Mouse (Mus musculus) retina, adult 2 months (tissue): ENCODE measurements around the gene Kcnj15.

Experiments used
- DNase-seq: peaks from one replicate; pipeline ENCODE4 v3.0.0-alpha.2; 2012; ENCODE audit warnings: low read depth, low spot score

Gene Kcnj15

DNA sequence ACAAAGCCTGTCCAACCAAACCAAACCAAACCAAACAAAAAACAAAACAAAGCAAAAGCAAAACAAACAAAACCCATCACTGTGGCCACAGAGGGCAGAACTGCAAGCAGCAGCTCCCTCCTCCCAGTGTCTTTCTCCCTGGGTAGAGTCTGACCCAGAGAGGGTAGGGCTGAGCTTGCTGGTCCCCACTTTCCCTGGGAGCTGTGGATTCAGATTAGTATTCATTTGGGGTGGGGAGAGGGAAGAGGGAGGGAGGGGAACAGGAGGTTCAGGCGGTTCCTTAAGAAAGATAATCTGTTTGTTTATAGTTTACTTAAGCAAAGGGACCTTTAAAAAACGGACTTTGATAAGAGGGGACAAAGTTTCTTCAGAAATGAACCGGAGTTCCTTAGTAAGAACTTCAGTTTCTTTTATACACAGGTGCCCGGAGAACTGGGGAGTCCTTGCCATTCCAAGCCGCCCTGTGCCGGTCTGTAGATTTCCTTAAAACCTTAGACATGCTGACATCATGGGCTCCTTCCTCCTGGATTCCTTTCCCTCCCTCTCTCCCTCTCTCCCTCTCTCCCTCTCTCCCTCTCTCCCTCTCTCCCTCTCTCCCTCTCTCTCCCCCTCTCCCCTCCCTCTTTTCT is at the start of gene Kcnj15:
Gene Kcnj15, plus strand, starts transcription at position 293 of the 629 bp plus-strand sequence.
- no peak for DNase-seq

DNA sequence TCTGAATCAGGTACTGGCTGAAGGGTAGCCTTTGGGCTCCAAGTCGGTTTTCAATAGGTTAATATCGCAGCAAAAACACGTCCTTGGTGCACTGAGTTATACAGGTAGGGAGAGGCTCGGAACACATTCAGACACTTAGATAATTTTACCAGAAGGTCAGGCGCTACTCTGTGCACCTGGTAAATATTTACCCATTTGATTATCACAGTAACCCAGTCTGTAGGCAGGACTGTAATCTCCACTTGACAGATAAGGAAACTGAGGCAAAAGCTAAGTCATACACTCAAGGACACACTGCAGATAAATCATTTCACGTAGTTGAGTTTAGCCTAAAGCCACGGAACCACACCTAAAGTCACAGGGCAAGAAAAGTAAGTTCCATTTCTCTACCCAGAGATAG is 49.1 kb upstream of the Kcnj15 start:
- DNase-seq: no peak

- peak; percentile 13 for DNase-seq
Observed at GRCm38 (mm10) chr16:95209011-95209466, 48.3 kb upstream of the Kcnj15 start.

DNA sequence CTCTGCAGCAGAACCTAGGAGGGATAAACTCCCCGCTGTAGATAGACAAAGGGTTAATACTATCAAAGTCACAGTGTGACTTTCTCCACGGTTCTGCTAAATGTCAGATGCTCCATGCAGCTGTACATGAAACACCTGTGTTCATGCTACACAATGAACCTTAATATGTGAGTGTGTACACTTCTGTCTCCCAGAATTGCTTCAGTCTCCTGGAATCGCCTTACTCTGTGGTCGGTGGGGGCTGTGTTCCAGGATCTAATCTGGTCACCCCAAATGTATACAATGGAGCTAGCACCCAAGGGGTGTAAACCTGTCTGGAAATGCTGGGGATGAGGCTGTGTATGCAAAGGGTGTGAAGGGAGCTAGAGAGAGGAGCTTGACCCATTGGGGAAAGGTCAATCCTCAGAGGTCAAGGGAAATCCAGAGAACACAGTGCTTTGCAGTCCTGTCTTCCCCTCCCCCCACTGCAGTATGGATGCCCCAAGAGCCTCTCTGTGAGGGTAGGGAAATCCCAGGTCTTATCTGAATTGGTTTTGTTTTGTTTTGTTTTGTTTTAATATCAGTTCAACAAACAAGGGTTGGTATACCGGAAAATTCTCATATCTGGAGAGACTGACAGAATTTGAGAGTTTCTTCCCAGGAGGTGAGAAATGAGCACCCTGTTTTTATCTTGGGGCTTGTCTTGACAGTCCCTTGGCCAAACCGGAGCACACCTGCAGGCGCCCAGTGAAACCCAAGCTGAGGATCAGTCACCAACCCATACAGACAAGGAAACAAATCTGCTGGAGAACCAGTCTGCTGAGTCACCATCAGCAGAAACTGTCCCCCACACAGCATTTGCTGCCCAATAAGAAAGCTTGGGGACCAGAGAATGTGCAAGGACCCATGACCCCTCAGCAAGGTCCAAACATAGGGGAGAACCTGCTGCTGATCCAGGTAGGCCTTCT is 42.8 kb upstream of the Kcnj15 start:
- DNase-seq: no peak

DNA sequence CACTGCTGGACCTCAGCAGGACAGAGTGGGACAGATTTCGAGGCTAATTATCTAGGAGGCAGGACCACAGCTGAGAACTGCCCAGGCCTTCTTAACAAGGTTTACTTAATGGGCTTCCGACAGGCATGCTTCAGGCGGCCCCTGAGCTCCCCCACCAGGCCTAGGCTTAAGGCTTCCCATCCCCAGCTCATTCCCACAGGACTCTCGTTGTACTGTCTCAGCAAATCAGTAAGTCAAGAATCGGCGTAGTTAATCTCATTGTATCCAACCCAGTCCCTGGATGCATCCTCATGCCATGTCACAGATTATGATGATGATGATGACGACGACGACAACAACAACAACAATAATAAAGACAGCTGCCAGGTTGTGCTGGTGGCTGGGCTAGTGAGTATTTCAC is 41.6 kb upstream of the Kcnj15 start:
- DNase-seq: no peak

DNA sequence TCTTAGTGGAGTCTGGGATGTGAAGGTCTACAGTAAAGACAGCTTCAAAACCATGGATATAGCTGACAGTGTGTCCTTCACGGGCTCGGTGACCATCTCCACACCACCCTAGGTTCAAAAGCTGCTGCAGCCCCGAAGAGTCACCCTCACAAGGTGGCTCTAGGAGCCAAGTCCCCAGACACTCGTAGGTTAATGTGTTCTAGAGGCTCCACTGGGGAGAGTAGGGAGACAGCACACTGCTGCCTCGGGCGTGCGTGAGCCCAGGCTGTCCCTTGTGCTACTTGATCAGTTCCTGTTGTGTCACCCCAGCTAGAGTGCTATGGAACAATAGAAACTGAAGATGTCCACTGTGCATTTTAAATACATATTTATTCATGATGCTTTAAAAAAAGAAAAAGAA is 41.0 kb upstream of the Kcnj15 start:
- DNase-seq: no peak

GRCm38 (mm10) chr16:95216824-95217223 is 40.5 kb upstream of the Kcnj15 start:
- DNase-seq: no peak

- no peak for DNase-seq
Observed at GRCm38 (mm10) chr16:95218783-95219182, 38.6 kb upstream of the Kcnj15 start.

GRCm38 (mm10) chr16:95219459-95219858 is 37.9 kb upstream of the Kcnj15 start:
- DNase-seq: no peak

DNA sequence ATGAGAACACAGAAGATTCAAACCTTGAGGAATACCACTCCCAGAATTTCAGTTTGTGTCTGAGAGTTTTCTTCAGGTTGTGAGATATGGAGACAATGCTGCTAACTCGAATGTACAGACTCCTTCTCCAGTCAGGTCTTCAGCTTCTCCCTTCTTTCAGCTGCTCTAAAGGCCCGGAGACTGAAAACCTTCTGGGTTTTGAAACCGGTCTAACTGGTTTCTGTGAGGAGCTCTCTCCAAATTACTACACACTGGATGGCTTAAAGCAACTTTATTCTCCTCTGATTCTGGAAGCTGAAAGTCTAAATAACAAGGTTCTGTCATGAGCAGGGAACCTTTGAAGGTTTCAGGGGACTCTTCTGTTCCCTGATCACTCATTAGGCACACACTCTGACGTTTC is 36.3 kb upstream of the Kcnj15 start:
- DNase-seq: no peak

- DNase-seq: no peak
Observed at GRCm38 (mm10) chr16:95222026-95222718, 35.2 kb upstream of the Kcnj15 start.

DNA sequence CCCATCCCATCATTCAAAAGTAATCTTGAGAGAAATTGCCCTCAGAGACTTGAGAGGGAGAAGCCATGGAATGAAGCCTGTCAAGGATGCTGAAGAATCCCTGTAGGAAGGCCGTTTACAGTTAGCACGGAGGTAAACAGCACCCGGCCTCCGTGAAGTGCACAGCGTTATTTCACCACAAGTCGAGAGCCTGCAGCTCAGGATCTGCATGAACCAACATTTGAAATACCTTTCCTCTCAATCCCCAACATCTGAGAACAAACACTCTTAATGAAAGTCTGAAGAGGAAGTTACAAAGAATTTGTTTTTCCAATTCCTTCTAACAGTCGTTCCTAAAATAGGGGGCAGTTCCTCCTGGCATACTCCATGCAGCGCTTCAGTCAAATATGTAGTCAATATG is 33.9 kb upstream of the Kcnj15 start:
- no peak for DNase-seq

GRCm38 (mm10) chr16:95225285-95225684 is 32.1 kb upstream of the Kcnj15 start:
- no peak for DNase-seq

DNA sequence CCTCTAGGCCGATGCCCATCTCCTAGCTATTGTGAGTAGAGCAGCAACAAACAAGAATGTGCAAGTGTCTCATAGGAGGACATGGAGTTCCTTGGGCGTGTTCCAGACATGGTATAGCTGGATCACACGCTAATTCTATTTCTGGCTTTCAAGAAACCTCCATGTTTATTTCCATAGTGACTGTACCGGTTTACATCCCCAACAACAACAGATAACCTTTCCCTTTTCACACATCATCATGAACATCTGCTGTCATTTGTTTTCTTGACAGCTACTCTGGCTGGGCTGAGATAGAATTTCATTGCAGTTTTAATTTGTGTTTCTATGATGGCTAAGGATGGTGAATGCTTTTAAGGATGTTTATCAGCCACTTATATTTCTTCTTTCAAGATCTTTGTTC is 25.6 kb upstream of the Kcnj15 start:
- DNase-seq: no peak

DNA sequence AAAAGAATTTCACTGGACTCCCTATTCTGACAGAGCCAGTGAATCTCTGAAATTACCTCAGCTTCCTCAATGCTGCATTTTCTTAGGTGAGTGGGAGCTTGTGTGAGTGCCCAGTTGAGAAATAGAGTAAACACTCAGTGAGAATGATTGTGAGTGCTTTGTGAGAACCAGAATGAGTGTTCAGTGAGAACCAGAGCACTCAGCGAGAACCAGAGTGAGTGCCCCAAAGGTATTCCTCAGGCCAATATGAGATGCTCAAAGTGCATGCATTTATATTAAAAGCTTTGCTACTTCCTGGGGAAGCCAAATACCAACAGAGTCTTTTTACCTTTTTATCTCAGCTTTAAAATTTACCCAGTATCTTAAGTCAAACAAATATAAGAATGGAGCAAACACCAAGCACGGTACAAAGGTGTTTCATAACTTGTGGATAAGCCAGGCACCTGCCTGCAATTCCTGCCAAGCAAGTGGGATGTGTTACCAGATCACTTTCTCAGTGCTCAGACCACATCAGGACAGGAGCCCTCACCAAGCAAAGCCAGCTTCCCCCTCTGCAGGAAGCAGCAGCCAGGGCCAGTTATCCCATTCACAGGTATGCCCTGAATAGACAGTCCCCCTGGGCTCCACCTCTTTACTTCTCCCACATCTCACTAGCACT is 22.3 kb upstream of the Kcnj15 start:
- DNase-seq: no peak

- no peak for DNase-seq
Observed at GRCm38 (mm10) chr16:95239209-95239925, 18.0 kb upstream of the Kcnj15 start.

- DNase-seq: no peak
Observed at GRCm38 (mm10) chr16:95240688-95241087, 16.7 kb upstream of the Kcnj15 start.

- no peak for DNase-seq
Observed at GRCm38 (mm10) chr16:95241581-95241980, 15.8 kb upstream of the Kcnj15 start.

- DNase-seq: no peak
Observed at GRCm38 (mm10) chr16:95242114-95242513, 15.2 kb upstream of the Kcnj15 start.

GRCm38 (mm10) chr16:95243401-95243800 is 14.0 kb upstream of the Kcnj15 start:
- no peak for DNase-seq
